Mouse (Mus musculus): Measurements from ENCODE around the gene Gm20388.

DNA sequence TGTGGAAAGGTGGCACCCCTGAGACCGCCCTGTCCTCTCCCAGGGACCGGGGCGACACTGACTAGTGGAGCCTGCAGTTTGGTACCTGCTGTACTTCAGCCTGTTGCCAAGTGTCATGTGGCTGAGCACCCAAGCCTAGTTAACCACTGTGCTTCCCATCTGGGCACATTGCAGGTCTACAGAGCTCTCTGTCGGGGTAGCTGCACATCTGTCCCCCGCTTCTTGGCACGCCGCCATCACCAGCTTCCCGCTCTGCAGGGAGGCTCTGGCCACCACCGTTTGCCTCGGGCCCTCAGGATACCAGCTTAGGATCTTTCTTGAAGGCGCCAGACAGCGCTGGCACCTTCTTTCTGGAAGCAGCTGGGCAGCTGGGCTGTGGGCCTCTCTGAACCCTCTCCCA lies 323.8 kb downstream of the Gm20388 start:
- TF ChIP-seq CTCF (IDR thresholded peaks at IDR 0.05; ENCODE audit: borderline replicate concordance, insufficient read depth, low read depth, low read length), result no peak
- no peak for TF ChIP-seq POLR2A (IDR thresholded peaks at IDR 0.05; ENCODE audit: borderline replicate concordance, insufficient read depth, low read length)
